Mouse (Mus musculus) heart, adult 9 months (tissue): ENCODE data around the gene Aldh1l1.
A peak's percentile ranks its signal among the peaks of the same experiment; 100 is the strongest.
"Not testable (repeated sequence)": the region's sequence is repeated elsewhere in the genome, so short reads cannot be mapped to it uniquely, and the experiment has no call there.

Source experiments
- DNase-seq, 2 experiments: peaks; one replicate each; pipeline ENCODE4 v3.0.0; 2022; ENCODE audit warnings: low spot score in 2 of 2

Aldh1l1 gene

DNA sequence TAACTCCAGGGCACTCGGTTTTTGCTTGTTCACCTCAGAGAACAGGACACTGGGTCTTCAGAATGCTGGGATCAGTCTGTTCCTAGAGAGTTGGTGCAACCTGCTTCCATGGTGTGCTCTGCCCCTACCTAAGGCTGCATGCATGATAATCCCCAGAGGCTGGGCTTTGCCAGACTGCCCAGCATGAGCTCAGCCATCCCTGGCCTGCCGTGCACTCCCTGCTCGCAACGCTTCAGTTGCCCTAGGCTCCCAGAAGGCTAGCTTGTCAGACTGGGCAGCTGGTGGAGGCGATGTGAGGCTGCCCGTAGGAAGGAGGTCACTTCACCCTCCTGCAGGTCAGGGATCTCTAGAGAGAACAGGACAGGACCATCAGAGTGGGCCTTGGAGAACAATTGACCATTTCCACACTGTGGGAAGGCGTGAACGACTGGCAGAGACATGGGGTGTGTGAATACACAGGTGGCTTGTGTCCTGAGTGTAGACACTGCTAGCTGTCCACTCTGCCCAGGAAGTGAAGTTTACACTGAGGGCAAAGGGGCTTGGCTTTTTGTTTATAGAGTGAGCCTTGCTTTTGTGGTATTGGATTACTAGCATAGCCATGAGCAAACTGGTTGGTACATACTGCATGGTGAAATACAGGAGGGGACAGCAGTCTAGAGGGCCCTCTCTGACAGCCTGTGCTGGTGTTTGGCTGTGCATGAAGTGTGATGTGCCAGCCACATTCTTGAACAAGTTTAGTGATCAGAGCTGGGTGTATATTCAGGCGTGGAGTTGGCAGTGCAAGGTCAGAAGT lies 134.8 kb downstream of the Aldh1l1 start:
- DNase-seq, result no peak

DNA sequence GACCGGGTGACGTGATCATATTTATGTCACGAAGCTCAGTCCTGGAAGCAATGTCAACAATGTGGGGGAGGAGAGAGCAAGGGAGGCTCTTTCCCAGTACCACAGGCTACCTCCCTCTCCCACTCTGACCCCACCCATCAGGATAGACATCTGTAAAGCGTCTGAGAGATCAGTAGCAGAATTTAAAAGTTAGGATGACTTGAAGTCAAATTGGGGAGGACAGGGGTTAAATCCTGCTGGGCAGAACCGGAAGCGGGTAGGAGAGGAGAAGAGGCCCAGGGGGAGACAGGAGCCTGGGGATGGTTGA lies 135.3 kb downstream of the Aldh1l1 start:
- DNase-seq, result no peak

DNA sequence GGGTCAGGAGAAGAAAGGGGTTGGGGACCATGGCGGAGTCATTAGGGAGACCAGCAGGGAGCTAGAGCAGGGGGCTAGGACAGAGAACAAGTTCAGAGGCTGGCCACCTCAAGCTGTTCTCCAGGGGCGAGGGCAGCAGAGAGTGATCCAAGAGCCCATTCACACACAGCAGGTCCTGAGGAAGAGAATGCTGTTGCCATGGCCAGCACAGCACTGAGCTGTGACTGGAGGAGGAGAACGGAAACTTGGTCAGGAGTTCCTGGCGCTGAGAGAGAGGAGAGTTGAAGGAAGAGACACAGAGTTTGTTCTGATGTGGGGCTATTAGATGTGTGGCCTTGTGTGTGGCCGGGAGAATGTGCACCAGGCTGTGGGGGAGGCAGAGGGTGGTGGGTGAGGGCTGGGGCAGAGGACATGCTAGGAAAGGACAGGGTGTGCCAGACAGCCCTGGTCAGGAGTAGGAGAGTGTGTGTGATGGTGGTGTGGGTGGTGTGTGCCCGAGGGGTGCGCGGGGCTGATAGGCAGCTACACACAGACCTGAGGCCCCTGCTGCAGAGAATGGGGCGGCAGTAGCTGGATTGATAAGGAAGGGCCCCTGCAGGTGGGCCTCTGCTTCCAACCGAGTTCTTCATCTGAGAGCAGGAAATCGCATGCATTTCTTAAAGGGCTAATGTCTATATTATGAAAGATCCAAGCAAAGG lies 136.7 kb downstream of the Aldh1l1 start:
- DNase-seq, result no peak

DNA sequence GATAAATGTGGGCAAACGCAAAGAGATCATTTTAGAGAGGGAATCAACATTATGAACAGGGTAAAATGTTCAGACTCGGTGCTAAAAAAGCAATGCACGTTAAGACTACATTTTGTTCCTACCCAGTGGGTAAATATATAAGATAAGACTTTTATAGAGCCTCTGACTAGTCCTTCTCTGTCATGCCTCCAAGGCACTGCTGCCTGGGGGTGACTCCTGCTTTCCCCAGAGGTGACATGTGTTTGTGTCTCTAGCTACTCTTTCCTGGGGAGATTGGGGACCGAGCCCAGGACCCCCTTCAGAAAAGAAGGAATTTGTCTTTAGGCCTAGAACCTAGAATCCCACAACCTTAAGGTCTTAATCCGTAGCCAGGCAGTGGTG lies 137.2 kb downstream of the Aldh1l1 start:
- no peak for DNase-seq

DNA sequence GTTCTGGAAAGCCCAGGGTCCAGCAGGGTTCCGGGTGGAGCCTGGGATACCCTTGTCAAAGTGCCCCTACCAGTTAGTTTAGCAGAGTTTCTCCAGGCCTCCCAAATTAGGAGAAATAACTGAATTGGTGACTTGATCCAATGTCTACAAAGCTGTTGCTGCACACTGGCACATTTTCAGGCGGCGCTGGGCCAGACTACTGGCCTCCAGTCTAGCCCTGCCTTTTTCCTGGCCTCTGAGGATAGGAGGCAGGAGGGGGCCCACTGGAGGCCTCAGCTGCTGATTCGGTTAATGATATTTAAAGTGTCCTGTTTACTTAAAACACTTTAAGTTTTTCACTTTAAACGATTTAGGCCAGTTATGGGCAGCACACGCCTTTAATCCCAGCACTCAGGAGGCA lies 138.0 kb downstream of the Aldh1l1 start:
- peak; percentile 62 to 78 for DNase-seq

DNA sequence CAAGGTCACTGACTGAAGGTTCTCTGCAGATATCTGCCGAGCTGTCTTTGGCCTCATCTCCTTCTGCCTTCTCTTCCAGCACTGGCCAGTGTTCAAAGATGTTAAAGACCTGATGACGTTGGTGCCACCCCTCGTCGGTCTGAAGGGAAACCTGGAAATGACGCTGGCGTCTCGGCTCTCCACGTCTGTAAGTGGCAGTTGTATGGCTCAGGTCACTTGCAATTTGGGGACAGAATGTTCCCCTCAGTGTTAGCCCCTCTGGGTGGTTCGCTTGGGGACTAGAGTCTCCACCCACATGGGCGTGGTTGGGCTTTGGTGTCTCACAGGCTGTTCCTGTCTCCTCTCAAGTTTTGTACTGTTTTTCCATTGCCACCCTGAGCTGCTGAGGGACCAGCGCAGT lies 138.5 kb downstream of the Aldh1l1 start:
- peak; percentile 46 to 61 for DNase-seq

DNA sequence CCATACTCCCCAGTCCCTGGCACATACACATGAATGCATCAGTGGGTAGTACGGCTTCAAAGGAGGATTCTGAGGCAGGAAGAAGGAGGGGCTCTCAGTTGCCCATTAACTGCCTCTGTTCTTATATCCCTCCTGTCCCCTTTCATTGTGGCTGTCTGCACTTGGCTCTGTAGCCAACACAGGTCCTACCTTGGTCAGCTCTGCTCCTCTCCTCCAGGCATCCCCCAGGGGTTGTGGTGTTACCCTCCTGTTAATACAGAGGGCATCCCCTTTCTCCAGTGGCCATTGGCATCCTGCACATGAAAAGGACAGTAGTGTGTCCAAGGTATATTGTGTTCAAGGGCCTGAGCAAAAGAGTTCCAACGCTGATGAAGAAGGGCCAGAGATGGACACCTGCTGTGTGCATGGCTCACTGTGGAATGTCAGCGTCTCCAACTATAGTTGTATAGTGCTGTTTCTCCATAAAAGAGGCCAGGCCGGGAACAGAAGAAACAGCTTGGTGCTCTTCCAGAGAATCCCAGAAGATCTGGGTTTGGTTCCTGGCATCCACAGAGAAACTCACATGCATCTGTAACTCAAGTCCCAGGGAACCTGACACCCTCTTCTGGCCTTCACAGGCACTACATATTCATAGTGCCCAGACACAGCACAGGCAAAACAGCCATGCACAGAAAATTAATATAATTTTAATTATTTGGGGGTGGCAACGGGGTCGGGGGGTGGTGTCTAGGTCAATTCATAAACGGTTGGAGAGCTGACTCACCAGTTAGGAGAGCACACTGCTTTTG lies 139.2 kb downstream of the Aldh1l1 start:
- DNase-seq, result no peak

DNA sequence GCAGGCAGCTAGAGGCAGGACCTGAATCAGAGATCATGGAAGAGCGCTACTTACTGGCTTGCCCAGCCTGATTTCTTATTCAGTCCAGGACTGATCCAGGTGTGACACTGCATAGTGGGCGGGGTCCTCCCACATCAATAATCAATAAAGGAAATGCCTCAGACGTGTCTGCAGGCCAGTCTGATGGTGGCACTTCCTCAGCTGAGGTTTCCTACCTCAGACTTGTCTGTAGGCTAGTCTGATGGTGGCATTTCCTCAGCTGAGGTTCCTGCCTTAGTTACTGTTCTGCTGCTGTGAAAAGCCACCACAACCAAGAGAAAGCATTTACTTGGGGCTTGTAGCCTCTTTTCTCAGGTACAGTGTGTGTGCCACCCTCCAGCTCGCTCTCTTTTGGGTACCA lies 141.3 kb downstream of the Aldh1l1 start:
- no peak for DNase-seq

DNA sequence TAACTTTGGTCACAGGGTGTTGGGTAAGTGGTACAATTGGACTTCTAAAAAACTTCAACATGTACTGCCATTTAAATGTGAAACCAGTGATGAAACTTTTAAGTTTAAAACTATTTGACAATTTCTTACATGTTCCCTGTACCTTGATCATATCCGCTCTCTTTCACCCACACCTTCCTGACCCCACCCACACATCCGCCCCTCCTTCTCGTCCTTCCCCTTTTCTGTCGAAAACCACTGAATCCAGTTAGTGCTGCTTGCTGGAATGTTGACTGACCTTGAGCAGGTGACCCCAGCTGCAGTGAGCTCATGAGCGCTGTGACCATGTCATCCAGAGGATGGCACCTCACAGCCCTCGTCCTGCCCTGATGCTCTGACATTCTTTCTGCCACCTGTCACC lies 143.3 kb downstream of the Aldh1l1 start:
- DNase-seq, result no peak

DNA sequence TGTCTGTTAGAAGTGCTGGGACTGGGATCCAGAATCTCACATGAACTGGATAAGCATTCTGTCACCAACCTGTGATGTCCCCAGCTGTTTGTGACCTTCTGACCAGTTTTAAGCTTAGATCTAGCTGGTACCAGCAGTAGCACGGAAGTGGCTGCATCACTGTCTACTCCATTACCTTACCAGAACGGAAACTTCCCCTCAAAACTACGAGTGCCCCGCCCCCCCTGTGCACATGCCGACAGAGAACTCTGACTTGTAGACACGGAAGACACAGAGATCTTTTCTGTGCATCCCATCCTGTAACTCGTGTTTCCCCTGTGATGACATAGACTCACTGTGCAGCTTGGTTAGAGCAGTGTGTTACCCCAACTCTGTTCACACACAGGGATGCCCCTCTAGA lies 144.2 kb downstream of the Aldh1l1 start:
- DNase-seq, result no peak

DNA sequence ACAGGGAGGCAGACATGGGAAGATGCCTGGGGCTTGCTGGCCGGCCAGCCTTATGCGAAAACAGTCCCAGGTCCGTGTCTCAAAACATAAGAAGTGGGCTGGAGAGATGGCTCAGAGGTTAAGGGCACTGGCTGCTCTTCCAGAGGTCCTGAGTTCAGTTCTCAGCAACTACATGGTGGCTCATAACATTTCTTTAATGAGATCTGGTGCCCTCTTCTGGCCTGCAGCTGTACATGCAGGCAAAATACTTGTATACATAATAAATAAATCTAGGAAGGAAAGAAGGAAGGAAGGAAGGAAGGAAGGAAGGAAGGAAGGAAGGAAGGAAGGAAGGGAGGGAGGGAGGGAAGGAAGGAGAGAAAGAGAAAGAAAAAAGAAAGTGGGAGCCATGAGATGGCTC lies 146.3 kb downstream of the Aldh1l1 start:
- not testable (repeated sequence) for DNase-seq

DNA sequence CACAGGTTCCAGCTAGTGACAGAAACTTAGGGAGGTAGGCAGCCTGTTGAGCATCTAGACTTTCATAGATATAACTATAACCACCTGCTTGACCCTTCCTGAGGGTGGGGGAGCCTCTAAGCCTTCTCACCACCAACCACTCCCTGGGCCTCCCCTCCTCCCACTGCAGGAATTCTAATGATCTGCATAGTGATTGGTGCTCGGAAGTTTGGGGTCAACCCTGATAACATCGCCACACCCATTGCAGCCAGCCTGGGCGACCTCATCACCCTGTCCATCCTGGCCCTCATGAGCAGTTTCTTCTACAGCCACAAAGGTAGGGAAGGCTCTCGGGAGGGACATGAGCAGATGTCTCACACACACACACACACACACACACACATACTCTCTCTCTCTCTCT lies 148.9 kb downstream of the Aldh1l1 start:
- no peak for DNase-seq

DNA sequence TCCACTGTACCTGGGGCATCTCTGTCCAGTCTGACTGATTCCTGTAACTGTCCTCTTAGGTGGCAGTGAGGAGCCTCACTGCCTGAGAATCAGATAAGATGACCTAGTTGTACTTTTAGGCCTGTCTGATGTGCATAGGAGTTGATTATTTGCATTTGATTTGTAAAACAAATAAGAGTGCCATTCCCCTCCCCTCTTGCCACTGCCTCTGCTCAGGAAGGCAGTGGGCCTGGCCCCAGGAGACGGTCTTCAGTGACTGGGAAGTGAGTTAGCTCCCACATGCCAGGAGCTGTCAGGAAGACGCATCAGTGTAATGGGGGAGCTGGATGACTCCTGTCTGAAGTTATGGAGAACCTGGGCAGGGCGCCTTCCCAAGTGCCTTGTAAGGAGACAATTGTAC lies 149.4 kb downstream of the Aldh1l1 start:
- DNase-seq, result no peak

DNA sequence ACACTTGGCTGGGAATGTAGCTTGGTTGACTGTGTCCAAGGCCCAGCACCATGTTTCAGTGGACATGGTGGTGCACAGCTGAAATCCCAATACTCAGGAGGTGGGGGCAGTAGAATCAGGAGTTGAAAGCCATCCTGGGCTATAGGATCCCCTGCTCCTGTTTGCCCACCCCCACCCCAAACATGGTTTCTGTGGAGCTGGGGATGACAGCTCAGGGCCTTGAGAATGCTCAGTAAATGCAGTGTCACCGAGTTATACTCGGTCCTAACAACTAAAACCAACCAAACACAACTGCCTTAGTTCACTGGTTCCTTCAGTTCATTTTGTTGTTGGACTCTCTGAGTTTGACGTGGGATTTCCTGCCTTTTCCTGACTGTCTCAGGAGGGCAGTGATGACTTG lies 156.8 kb downstream of the Aldh1l1 start:
- DNase-seq, result no peak

DNA sequence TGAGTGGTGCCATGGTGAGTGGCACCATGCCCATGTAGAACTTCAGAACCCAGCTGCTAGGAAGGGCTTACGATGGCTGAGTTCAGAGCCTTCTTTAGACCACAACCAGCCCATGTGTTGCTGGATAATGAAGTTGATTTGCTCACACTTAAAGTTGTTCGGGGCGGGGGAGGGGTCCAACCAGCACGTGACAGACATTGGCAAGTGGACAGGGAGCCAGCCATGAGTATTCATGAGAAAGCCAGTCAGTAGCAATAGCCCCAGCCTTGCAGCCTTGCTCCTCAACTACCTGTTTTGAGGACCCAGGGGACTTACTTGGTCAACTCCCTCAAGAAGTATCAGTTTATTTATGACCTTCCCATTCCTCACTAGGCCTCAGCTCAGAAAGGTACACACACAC lies 158.7 kb downstream of the Aldh1l1 start:
- no peak for DNase-seq

DNA sequence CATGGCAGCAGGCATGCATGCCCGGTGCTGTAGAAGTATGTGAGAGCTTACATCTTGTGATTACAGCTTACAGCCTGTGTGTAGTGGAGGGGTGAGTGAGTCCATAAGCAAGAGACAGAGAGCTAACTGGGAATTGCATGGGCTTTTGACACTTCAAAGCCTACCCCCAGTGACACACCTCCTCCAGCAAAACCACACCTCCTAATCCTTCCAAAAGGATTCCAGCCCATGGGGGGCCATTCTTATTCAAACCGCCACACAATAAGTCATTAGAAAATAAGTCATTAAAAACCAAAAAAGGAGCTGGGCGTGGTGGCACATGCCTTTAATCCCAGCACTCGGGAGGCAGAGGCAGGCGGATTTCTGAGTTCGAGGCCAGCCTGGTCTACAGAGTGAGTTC lies 162.2 kb downstream of the Aldh1l1 start:
- no peak for DNase-seq

DNA sequence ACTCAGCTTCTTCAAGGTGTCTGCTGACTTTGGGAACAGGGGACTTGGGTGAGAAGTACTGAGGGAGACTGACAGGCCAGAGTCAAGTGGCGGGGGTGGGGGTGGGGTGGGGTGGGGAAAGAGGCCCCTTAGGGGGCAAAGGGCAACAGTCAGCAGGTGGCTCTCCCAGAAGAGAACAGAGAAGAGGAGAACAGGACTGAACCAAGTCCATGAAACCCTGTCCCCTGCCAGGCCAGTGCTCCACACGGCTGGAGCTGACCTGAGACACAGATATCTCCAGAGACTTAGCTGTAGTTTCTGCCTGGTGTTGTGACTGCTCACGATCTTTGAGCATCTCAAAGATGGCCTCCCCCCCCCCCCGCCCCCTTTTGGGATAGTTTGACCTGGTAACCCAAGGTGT lies 163.1 kb downstream of the Aldh1l1 start:
- DNase-seq, result no peak
